Mouse (Mus musculus) embryonic facial prominence, embryonic 14.5 days (tissue): ENCODE data around the gene Il11. TPM values are rescaled to one million over a fixed set of nuclear protein-coding genes. Genes with fewer than 3 reads are reported as not detected.

Experiments
- ATAC-seq: fragments of 200-750 bp; cut with Nextera tagmentation; 2 replicates; pipeline ENCODE4 v1.8.0; 2017; ENCODE audit warnings: low read depth, moderate number of reproducible peaks, moderate TSS enrichment
- DNase-seq: peaks from one replicate; pipeline ENCODE4 v3.0.0-alpha.2; 2015; ENCODE audit warnings: low spot score
- H3K27ac ChIP-seq: fragments of 300-500 bp; sonication (generic); replicated peaks from 2 replicates; pipeline ENCODE4 v1.5.1; 2014; ENCODE audit warnings: low read depth, mild to moderate bottlenecking, low read length, moderate library complexity
- H3K27me3 ChIP-seq: fragments of 300-500 bp; sonication (generic); replicated peaks from 2 replicates; pipeline ENCODE4 v1.6.1; 2014; ENCODE audit warnings: low read length; ENCODE audit not compliant: control insufficient read depth, insufficient read depth
- H3K36me3 ChIP-seq: fragments of 300-500 bp; sonication (generic); 2 replicates; pipeline ENCODE4 v1.6.1; 2014; ENCODE audit warnings: low read length, mixed read lengths; ENCODE audit not compliant: control insufficient read depth, insufficient read depth
- H3K4me1 ChIP-seq: fragments of 300-500 bp; sonication (generic); 2 replicates; pipeline ENCODE4 v1.6.1; 2014; ENCODE audit warnings: antibody characterized with exemption, low read length; ENCODE audit not compliant: control insufficient read depth, insufficient read depth
- H3K4me2 ChIP-seq: fragments of 300-500 bp; sonication (generic); 2 replicates; pipeline ENCODE4 v1.6.1; 2014; ENCODE audit warnings: low read depth, mild to moderate bottlenecking, low read length, moderate library complexity, mixed read lengths
- H3K4me3 ChIP-seq: fragments of 300-500 bp; sonication (generic); 2 replicates; pipeline ENCODE4 v1.5.1; 2014; ENCODE audit warnings: low read depth, mild to moderate bottlenecking, low read length
- H3K9ac ChIP-seq: fragments of 300-500 bp; sonication (generic); 2 replicates; pipeline ENCODE4 v1.6.1; 2014; ENCODE audit warnings: low read depth, mild to moderate bottlenecking, low read length, moderate library complexity, mixed read lengths
- H3K9me3 ChIP-seq: fragments of 300-500 bp; sonication (generic); 2 replicates; pipeline ENCODE4 v1.6.1; 2016; ENCODE audit warnings: low read length; ENCODE audit not compliant: control insufficient read depth
- WGBS: fragments of 180-500 bp; shearing (Covaris S2); extraction: QIAGEN DNeasy Blood & Tissue Kit; methylation state at CpG from one replicate; pipeline ENCODE4 v1.1.7; 2014; 5-methylcytosine and 5-hydroxymethylcytosine counted together
- polyA plus RNA-seq: library from polyadenylated mRNA; unstranded; fragments of >200 nt; fragmentation: Nextera tagmentation; extraction: Ambion mirVana; gene quantifications from 2 replicates; pipeline ENCODE4 v1.2.1, GENCODE M21; 2014

Gene Il11
- polyA plus RNA-seq, 1 experiment from 2014 or later, result not detected

- ATAC-seq, result peak; percentile 78
These were observed 30.5 kb downstream of the Il11 start for GRCm38 (mm10) chr7:4751971-4752820.

GRCm38 (mm10) chr7:4749169-4749568 is 33.5 kb downstream of the Il11 start:
- Histone ChIP-seq H3K9me3 (no peaks in the 10 kb centered on the region), H3K4me2 (no peak overlapping the region), H3K4me1 (peaks cover 14% of the 10 kb centered on the region), H3K27me3 (no peaks in the 10 kb centered on the region), H3K27ac (no peak overlapping the region), H3K4me3 (no peak overlapping the region), H3K9ac (no peak overlapping the region), H3K36me3 (peaks cover 25% of the 10 kb centered on the region)
- 80% methylated on average over 2 of the region's 2 CpGs for WGBS
- no peak for DNase-seq
- no peak for ATAC-seq

More at GRCm38 (mm10) chr7:4751971-4752820, 30.5 kb downstream of the Il11 start:
- H3K4me2 ChIP-seq, result peak overlapping the region; percentile 63
- H3K36me3 ChIP-seq, result 0 out of 2 replicates have a peak, but pooled peaks cover under 1% of the 10 kb centered on the region
- peak overlapping the region; percentile 26 for H3K9ac ChIP-seq
- H3K9me3 ChIP-seq, result no peaks in the 10 kb centered on the region
- H3K27ac ChIP-seq, result peak overlapping the region; percentile 53
- peaks cover 14% of the 10 kb centered on the region for H3K4me1 ChIP-seq
- H3K27me3 ChIP-seq, result no peaks in the 10 kb centered on the region
- WGBS, result 2% methylated on average over 28 of the region's 30 CpGs
- H3K4me3 ChIP-seq, result peak overlapping the region; percentile 41
- peak; percentile 57 for DNase-seq

DNA sequence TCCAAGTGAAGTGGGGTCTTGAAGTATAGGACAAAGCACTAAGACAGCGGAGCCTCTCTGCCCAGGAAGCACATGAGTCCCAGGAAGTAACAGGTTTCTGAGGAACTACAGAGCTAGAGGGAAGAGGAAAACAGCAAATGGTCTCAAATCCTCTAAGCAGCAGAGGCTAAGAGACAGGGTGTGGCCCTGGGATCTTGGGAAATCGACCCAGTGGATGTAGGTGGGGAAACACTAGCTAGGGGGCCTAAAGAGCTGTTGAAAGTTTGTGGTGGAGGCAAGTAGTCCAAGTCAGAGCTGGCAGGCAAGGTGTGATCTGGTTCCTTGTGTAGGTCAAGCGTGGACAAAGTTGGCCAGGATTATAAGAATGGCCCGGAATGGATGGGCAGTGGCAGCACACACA is 34.3 kb downstream of the Il11 start:
- Histone ChIP-seq H3K9me3 (no peaks in the 10 kb centered on the region), H3K36me3 (peaks cover 32% of the 10 kb centered on the region), H3K4me3 (no peak overlapping the region), H3K9ac (no peak overlapping the region), H3K4me2 (no peak overlapping the region), H3K4me1 (peaks cover 14% of the 10 kb centered on the region), H3K27me3 (no peaks in the 10 kb centered on the region), H3K27ac (no peak overlapping the region)
- ATAC-seq (no peak), DNase-seq (no peak)
- 83% methylated on average over 4 of the region's 4 CpGs for WGBS

- DNase-seq (no peak), ATAC-seq (no peak)
- no peak overlapping the region for H3K27ac ChIP-seq
- no peak overlapping the region for H3K9ac ChIP-seq
- no peak overlapping the region for H3K4me2 ChIP-seq
- H3K27me3 ChIP-seq, result no peaks in the 10 kb centered on the region
- H3K36me3 ChIP-seq, result peaks cover 42% of the 10 kb centered on the region
- 79% methylated on average over 8 of the region's 9 CpGs for WGBS
- peaks cover 9% of the 10 kb centered on the region for H3K4me1 ChIP-seq
- H3K4me3 ChIP-seq, result no peak overlapping the region
- no peaks in the 10 kb centered on the region for H3K9me3 ChIP-seq
These were observed 35.3 kb downstream of the Il11 start for GRCm38 (mm10) chr7:4747156-4747899.

GRCm38 (mm10) chr7:4746326-4746980 is 36.2 kb downstream of the Il11 start:
- Histone ChIP-seq H3K4me2 (no peak overlapping the region), H3K27me3 (no peaks in the 10 kb centered on the region), H3K9me3 (no peaks in the 10 kb centered on the region), H3K27ac (no peak overlapping the region), H3K4me3 (no peak overlapping the region), H3K4me1 (peaks cover 5% of the 10 kb centered on the region; the same call in 1 of the 2 replicates), H3K9ac (no peak overlapping the region), H3K36me3 (peaks cover 48% of the 10 kb centered on the region)
- no peak for DNase-seq
- WGBS, result 82% methylated on average over 22 of the region's 22 CpGs
- no peak for ATAC-seq

GRCm38 (mm10) chr7:4744886-4745285 is 37.8 kb downstream of the Il11 start:
- Histone ChIP-seq H3K36me3 (peaks cover 48% of the 10 kb centered on the region), H3K9ac (no peak overlapping the region), H3K4me1 (peaks cover 13% of the 10 kb centered on the region), H3K27me3 (no peaks in the 10 kb centered on the region), H3K27ac (no peak overlapping the region), H3K4me2 (no peak overlapping the region), H3K4me3 (no peak overlapping the region), H3K9me3 (no peaks in the 10 kb centered on the region)
- no peak for DNase-seq
- no peak for ATAC-seq
- 95% methylated on average over 6 of the region's 6 CpGs for WGBS

DNA sequence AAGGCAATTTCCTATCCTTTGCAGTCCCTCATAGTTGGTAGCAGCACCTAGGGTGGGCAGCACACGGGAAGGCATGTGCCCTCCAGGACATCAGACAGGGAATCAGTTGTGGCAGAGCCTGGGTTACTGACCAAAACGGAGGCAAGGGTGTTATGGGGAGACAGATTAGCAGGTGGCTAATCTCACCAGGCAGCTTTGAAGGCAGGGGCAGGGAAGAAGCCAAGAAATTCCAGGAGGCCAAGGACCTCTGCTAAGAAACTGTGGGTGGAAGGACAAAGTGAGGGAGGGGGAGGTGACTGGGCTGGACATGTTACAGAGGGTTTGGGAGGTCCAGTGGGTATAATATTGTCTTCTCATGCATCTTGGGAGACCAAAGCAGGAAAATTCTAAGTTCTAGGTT is 39.3 kb downstream of the Il11 start:
- 66% methylated on average over 2 of the region's 2 CpGs for WGBS
- ATAC-seq, result no peak
- no peak overlapping the region for H3K4me3 ChIP-seq
- no peaks in the 10 kb centered on the region for H3K9me3 ChIP-seq
- H3K4me1 ChIP-seq, result peaks cover 18% of the 10 kb centered on the region
- no peak overlapping the region for H3K27ac ChIP-seq
- no peaks in the 10 kb centered on the region for H3K27me3 ChIP-seq
- H3K9ac ChIP-seq, result no peak overlapping the region
- peaks cover 48% of the 10 kb centered on the region for H3K36me3 ChIP-seq
- H3K4me2 ChIP-seq, result no peak overlapping the region
- DNase-seq, result no peak

DNA sequence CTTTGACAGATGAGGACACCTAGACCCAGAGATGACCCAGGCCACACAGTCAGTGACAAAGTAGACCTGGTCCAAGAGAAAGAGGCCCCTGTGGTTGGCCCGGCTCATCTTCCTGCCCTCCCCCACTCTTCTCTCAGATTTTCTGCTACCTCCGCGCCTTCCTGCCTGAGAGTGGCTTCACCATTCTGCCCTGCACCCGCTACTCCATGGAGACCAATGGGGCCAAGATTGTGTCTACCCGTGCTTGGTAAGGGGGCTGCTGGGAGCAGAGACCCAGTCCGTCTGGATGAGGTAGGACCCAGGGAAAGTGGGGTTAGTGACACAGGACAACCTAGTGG is 40.2 kb downstream of the Il11 start:
- H3K27ac ChIP-seq, result no peak overlapping the region
- no peaks in the 10 kb centered on the region for H3K27me3 ChIP-seq
- WGBS, result 86% methylated on average over 6 of the region's 6 CpGs
- peak overlapping the region; percentile 40; the same call in 1 of the 2 replicates for H3K9ac ChIP-seq
- H3K4me1 ChIP-seq, result peaks cover 18% of the 10 kb centered on the region
- H3K36me3 ChIP-seq, result peaks cover 48% of the 10 kb centered on the region
- no peaks in the 10 kb centered on the region for H3K9me3 ChIP-seq
- H3K4me2 ChIP-seq, result no peak overlapping the region
- H3K4me3 ChIP-seq, result no peak overlapping the region
- DNase-seq (no peak), ATAC-seq (no peak)
